Comparison of ENCODE assay signal across 33 mouse cellular contexts in the genomic region with DNA sequence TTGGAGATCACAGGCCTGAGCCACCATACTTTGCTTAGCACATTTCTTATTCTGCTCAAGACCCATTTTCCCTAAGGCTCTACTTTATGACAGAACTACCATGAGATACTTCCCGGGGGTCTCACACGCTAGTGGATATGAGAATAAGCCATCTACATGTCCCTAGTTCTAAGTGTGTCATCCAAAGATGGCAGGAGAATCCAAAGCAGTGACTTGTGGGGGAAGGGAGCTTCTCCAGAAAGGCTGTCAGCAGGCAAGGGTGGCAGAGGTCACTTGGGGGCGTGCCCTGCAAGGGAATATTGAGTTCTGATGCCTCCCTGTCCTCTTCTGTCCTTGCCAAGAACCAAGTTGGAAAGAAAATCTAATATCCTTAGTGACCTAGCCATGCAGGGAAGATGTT.
"Had no signal": no experiment of that assay in that cellular context is flagged by ENCODE, and none has a peak within 500 bp of the region (broad histone marks: within the 10 kb centered on the region; RNA-seq: fewer than 3 reads in every experiment).

No protein-coding gene starts in this region.

- H3K27ac ChIP-seq: heart, embryonic 13.5 days; heart, embryonic 15.5 days; hindbrain, embryonic 10.5 days; hindbrain, embryonic 12.5 days; hindbrain, embryonic 13.5 days; hindbrain, embryonic 14.5 days; hindbrain, embryonic 15.5 days; hindbrain, postnatal 0 days; intestine, embryonic 15.5 days; kidney, embryonic 15.5 days; kidney, postnatal 0 days; layer of hippocampus, adult 2 months; left cerebral cortex, adult 2 months had no signal

- DNase-seq: heart, postnatal 10 days; heart, postnatal 14 days; heart, postnatal 36 days; heart, postnatal 4 days; kidney, adult 11 months; kidney, adult 18-20 months; kidney, adult 2 months; kidney, adult 8-10 months; kidney, adult 9 months; kidney, postnatal 10 days; kidney, postnatal 14 days; kidney, postnatal 4 days; layer of hippocampus, adult 9-11 months; layer of hippocampus, postnatal 36 days had no signal

- ATAC-seq: hindbrain, embryonic 16.5 days; hindbrain, postnatal 0 days; inflammation-experienced regulatory T-cells, adult 6 months; intestine, embryonic 15.5 days; intestine, embryonic 16.5 days; intestine, postnatal 0 days had no signal

- H3K9ac ChIP-seq: heart, embryonic 12.5 days; heart, embryonic 13.5 days; heart, embryonic 15.5 days; hindbrain, embryonic 12.5 days; hindbrain, embryonic 13.5 days; hindbrain, embryonic 14.5 days; hindbrain, embryonic 15.5 days; intestine, embryonic 15.5 days; kidney, embryonic 15.5 days had no signal

- H3K36me3 ChIP-seq: heart, embryonic 12.5 days; heart, embryonic 13.5 days; heart, embryonic 15.5 days; hindbrain, embryonic 10.5 days; hindbrain, embryonic 12.5 days; hindbrain, embryonic 13.5 days; hindbrain, embryonic 15.5 days; intestine, embryonic 15.5 days; kidney, embryonic 15.5 days had no signal

- H3K4me3 ChIP-seq: heart, embryonic 12.5 days; heart, embryonic 13.5 days; heart, embryonic 15.5 days; hindbrain, embryonic 10.5 days; hindbrain, embryonic 12.5 days; hindbrain, embryonic 13.5 days; hindbrain, embryonic 15.5 days; intestine, embryonic 15.5 days; kidney, embryonic 15.5 days; layer of hippocampus, adult 2 months; left cerebral cortex, adult 2 months had no signal

- H3K27me3 ChIP-seq: heart, embryonic 12.5 days; heart, embryonic 13.5 days; heart, embryonic 15.5 days; hindbrain, embryonic 12.5 days; hindbrain, embryonic 15.5 days; intestine, embryonic 15.5 days; kidney, embryonic 15.5 days had no signal

- H3K9me3 ChIP-seq: heart, embryonic 12.5 days; heart, embryonic 13.5 days; heart, embryonic 15.5 days; hindbrain, embryonic 10.5 days; hindbrain, embryonic 12.5 days; hindbrain, embryonic 13.5 days; hindbrain, embryonic 15.5 days; intestine, embryonic 15.5 days; kidney, embryonic 15.5 days had no signal

- H3K4me2 ChIP-seq: heart, embryonic 11.5 days; heart, embryonic 12.5 days; heart, embryonic 13.5 days; heart, embryonic 15.5 days; hindbrain, embryonic 12.5 days; hindbrain, embryonic 13.5 days; hindbrain, embryonic 14.5 days; hindbrain, embryonic 15.5 days; intestine, embryonic 15.5 days; kidney, embryonic 15.5 days had no signal
